Mouse (Mus musculus) hindbrain, embryonic 14.5 days (tissue): ENCODE measurements around the gene Tmem123. TPM values are rescaled to one million over a fixed set of nuclear protein-coding genes. Genes with fewer than 3 reads are reported as not detected.

ENCODE experiments used
- ATAC-seq: fragments of 200-750 bp; cut with Nextera tagmentation; 2 replicates; pipeline ENCODE4 v1.8.0; 2017; ENCODE audit warnings: moderate number of reproducible peaks, mild to moderate bottlenecking, moderate TSS enrichment, moderate library complexity; ENCODE audit not compliant: low FRiP score
- DNase-seq: peaks from one replicate; pipeline ENCODE4 v3.0.0-alpha.2; 2015; ENCODE audit warnings: low spot score
- H3K27ac ChIP-seq: fragments of 300-500 bp; sonication (generic); 2 replicates; pipeline ENCODE4 v1.5.1; 2014; ENCODE audit warnings: mild to moderate bottlenecking, moderate library complexity
- H3K27me3 ChIP-seq: fragments of 300-500 bp; sonication (generic); 2 replicates; pipeline ENCODE4 v1.6.1; 2014; ENCODE audit warnings: mild to moderate bottlenecking, low read length, mixed read lengths; ENCODE audit not compliant: control insufficient read depth, insufficient read depth
- H3K36me3 ChIP-seq: fragments of 300-500 bp; sonication (generic); replicated peaks from 2 replicates; pipeline ENCODE4 v1.6.1; 2014; ENCODE audit not compliant: control insufficient read depth, insufficient read depth
- H3K4me1 ChIP-seq: fragments of 300-500 bp; sonication (generic); replicated peaks from 2 replicates; pipeline ENCODE4 v1.6.1; 2014; ENCODE audit warnings: antibody characterized with exemption, low read length, mixed read lengths; ENCODE audit not compliant: control insufficient read depth, insufficient read depth
- H3K4me2 ChIP-seq: fragments of 300-500 bp; sonication (generic); replicated peaks from 2 replicates; pipeline ENCODE4 v1.6.1; 2014; ENCODE audit warnings: mild to moderate bottlenecking, moderate library complexity
- H3K4me3 ChIP-seq: fragments of 300-500 bp; sonication (generic); replicated peaks from 2 replicates; pipeline ENCODE4 v1.5.1; 2014; ENCODE audit warnings: mild to moderate bottlenecking, low read length
- H3K9ac ChIP-seq: fragments of 300-500 bp; sonication (generic); 2 replicates; pipeline ENCODE4 v1.6.1; 2014
- H3K9me3 ChIP-seq: fragments of 300-500 bp; sonication (generic); 2 replicates; pipeline ENCODE4 v1.6.1; 2016; ENCODE audit warnings: low read length; ENCODE audit not compliant: control insufficient read depth
- WGBS: fragments of 180-500 bp; shearing (Covaris S2); extraction: QIAGEN DNeasy Blood & Tissue Kit; methylation state at CpG from one replicate; pipeline ENCODE4 v1.1.7; 2014; 5-methylcytosine and 5-hydroxymethylcytosine counted together
- polyA plus RNA-seq: library from polyadenylated mRNA; unstranded; fragments of >200 nt; fragmentation: Nextera tagmentation; extraction: Ambion mirVana; gene quantifications from 2 replicates; pipeline ENCODE4 v1.2.1, GENCODE M21; 2014

Gene Tmem123
- polyA plus RNA-seq, 1 experiment from 2014 or later, result 25.6 TPM

- no peak overlapping the region for H3K9ac ChIP-seq
- H3K36me3 ChIP-seq, result peaks cover 21% of the 10 kb centered on the region
- peaks cover 43% of the 10 kb centered on the region for H3K4me1 ChIP-seq
- peak overlapping the region; percentile 41 for H3K4me2 ChIP-seq
- H3K4me3 ChIP-seq, result no peak overlapping the region
- H3K9me3 ChIP-seq, result no peaks in the 10 kb centered on the region
- DNase-seq (no peak), ATAC-seq (no peak)
- no peak overlapping the region for H3K27ac ChIP-seq
- 86% methylated on average over 9 of the region's 9 CpGs for WGBS
- no peaks in the 10 kb centered on the region for H3K27me3 ChIP-seq
Measured at GRCm38 (mm10) chr9:7829531-7830528, 66.0 kb downstream of the Tmem123 start.

- ATAC-seq (no peak), DNase-seq (no peak)
- Histone ChIP-seq H3K27ac (no peak overlapping the region), H3K4me1 (peaks cover 55% of the 10 kb centered on the region), H3K9me3 (no peaks in the 10 kb centered on the region), H3K27me3 (no peaks in the 10 kb centered on the region), H3K36me3 (peaks cover 18% of the 10 kb centered on the region), H3K4me3 (no peak overlapping the region), H3K4me2 (peak overlapping the region; percentile 25), H3K9ac (no peak overlapping the region)
- WGBS, result 88% methylated on average over 6 of the region's 6 CpGs
Measured at GRCm38 (mm10) chr9:7833421-7833820, 69.6 kb downstream of the Tmem123 start.

GRCm38 (mm10) chr9:7835302-7835701, 71.5 kb downstream of the Tmem123 start:
- H3K27me3 ChIP-seq, result no peaks in the 10 kb centered on the region
- peaks cover 45% of the 10 kb centered on the region for H3K4me1 ChIP-seq
- no peaks in the 10 kb centered on the region for H3K9me3 ChIP-seq
- peak overlapping the region; percentile 78 for H3K4me2 ChIP-seq
- no peak overlapping the region for H3K27ac ChIP-seq
- no peak overlapping the region for H3K4me3 ChIP-seq
- DNase-seq (no peak), ATAC-seq (no peak)
- H3K9ac ChIP-seq, result no peak overlapping the region
- WGBS, result 89% methylated on average over 1 of the region's 1 CpGs
- peaks cover 18% of the 10 kb centered on the region for H3K36me3 ChIP-seq

- DNase-seq (peak; percentile 66), ATAC-seq (peak; percentile 25; the same call in 1 of the 2 replicates)
- H3K27ac ChIP-seq, result peak overlapping the region; percentile 96
- no peaks in the 10 kb centered on the region for H3K27me3 ChIP-seq
- under 1% methylated on average over 16 of the region's 16 CpGs for WGBS
- peak overlapping the region; percentile 78 for H3K4me2 ChIP-seq
- peak overlapping the region; percentile 74 for H3K4me3 ChIP-seq
- no peaks in the 10 kb centered on the region for H3K9me3 ChIP-seq
- H3K9ac ChIP-seq, result peak overlapping the region; percentile 78
- H3K4me1 ChIP-seq, result peaks cover 37% of the 10 kb centered on the region
- H3K36me3 ChIP-seq, result peaks cover 18% of the 10 kb centered on the region
Measured at GRCm38 (mm10) chr9:7836331-7836730, 72.5 kb downstream of the Tmem123 start.

- WGBS, result under 1% methylated on average over 68 of the region's 68 CpGs
- Histone ChIP-seq H3K4me1 (peaks cover 32% of the 10 kb centered on the region), H3K36me3 (peaks cover 18% of the 10 kb centered on the region), H3K27ac (peak within 1 kb of the TSS; percentile 96), H3K9ac (peak within 1 kb of the TSS; percentile 78), H3K27me3 (no peaks in the 10 kb centered on the region), H3K4me2 (peak within 1 kb of the TSS; percentile 78), H3K4me3 (peak within 1 kb of the TSS; percentile 74), H3K9me3 (no peaks in the 10 kb centered on the region)
- DNase-seq (peak; percentile 98), ATAC-seq (peak; percentile 98)
Measured at GRCm38 (mm10) chr9:7836905-7837805, 73.3 kb downstream of the Tmem123 start, which contains the start of gene Birc2. Gene Birc2 (minus strand): TSS chr9:7837064.

- Histone ChIP-seq H3K27ac (peak overlapping the region; percentile 96), H3K27me3 (no peaks in the 10 kb centered on the region), H3K9me3 (no peaks in the 10 kb centered on the region), H3K4me3 (peak overlapping the region; percentile 74), H3K4me1 (peaks cover 24% of the 10 kb centered on the region), H3K4me2 (peak overlapping the region; percentile 78), H3K9ac (peak overlapping the region; percentile 78), H3K36me3 (peaks cover 12% of the 10 kb centered on the region)
- peak; percentile 51 for DNase-seq
- ATAC-seq, result no peak
- 12% methylated on average over 14 of the region's 14 CpGs for WGBS
Measured at GRCm38 (mm10) chr9:7837806-7838440, 74.1 kb downstream of the Tmem123 start.

- Histone ChIP-seq H3K36me3 (no peaks in the 10 kb centered on the region), H3K4me2 (no peak overlapping the region), H3K9me3 (no peaks in the 10 kb centered on the region), H3K4me1 (0 out of 2 replicates have a peak, but pooled peaks cover 3% of the 10 kb centered on the region), H3K27ac (no peak overlapping the region), H3K4me3 (no peak overlapping the region), H3K9ac (no peak overlapping the region), H3K27me3 (no peaks in the 10 kb centered on the region)
- DNase-seq, result no peak
- no peak for ATAC-seq
- WGBS, result 77% methylated on average over 6 of the region's 6 CpGs
Measured at GRCm38 (mm10) chr9:7841221-7841620, 77.4 kb downstream of the Tmem123 start.
